Mouse (Mus musculus) monocyte, adult 5-6 weeks (primary cell): ENCODE data around the gene Mup13. TPM values are rescaled to one million over a fixed set of nuclear protein-coding genes. Genes with fewer than 3 reads are reported as not detected.
"Not testable (repeated sequence)": the region's sequence is repeated elsewhere in the genome, so short reads cannot be mapped to it uniquely, and the experiment has no call there.

Experiments used
- ATAC-seq: fragments of 153-309, 156-312 bp; replicated peaks from 2 replicates; pipeline ENCODE4 v1.8.0; 2017; ENCODE audit warnings: mild to moderate bottlenecking; ENCODE audit not compliant: low TSS enrichment, insufficient number of reproducible peaks, severe bottlenecking, poor library complexity, low FRiP score
- total RNA-seq: library from RNA; stranded (forward); fragments of 200-1000, 200-491, 200-594 nt; gene quantifications from 3 replicates; pipeline ENCODE4 v1.2.3, GENCODE M21; 2017

Mup13 gene
- not detected in 3 replicates for total RNA-seq

DNA sequence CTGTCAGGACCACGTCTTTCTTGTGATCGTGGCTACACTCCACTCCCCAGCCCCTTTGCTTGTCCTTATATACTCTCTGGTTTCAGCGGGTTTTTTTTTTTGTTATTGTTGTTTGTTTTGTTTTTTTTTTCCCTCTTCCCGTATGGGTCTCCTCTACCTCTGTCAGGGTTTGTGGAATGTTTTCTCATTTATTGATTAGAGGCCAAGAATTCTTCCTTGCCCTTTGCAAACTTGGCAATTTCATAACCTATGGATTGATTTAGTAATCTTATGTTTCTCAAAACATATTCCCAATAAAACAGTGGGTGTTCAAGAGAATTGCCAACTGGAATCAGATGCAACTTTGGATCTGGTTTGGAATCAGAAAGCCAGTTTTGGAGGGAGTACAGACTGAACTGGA lies at the start of gene Mup13:
Gene Mup13 (minus strand): TSS at position 101 of the 400 bp plus-strand sequence.
- ATAC-seq: not testable (repeated sequence)

Other genes starting within 250 kb of the Mup13 start
- not detected in 3 replicates for gene Mup14, start 75.7 kb upstream of the Mup13 start, total RNA-seq
- not detected in 3 replicates for gene Mup15, start 211.5 kb upstream of the Mup13 start, total RNA-seq